In the genomic region with DNA sequence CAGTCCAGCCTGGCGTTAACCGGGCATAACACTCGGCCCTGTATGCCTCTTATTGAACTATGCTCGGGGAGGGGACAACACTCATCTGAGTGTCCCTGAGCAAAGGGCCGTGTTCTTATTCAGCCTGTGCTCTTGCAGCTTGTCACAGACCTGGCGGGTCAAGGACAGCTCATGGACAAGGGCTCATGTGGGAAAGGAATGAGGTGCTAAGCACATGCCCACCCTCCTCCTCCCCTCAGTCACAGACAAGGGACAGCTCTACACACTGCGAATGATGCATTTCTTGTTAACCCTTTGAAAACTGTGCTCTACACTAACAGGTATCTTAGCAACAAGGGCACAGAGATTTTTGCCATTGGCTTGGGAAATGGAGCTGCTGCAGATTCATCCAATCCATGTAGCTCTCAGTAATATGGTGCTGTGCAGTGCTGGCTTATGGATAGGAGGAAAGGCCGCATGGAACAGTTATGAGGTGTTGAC, we compare ENCODE assay signal across 13 mouse cellular contexts. TPM values are rescaled to one million over a fixed set of nuclear protein-coding genes. Genes with fewer than 3 reads are reported as not detected.
DNase-seq lines count a peak whose midpoint lies in the region; ATAC-seq and TF ChIP-seq lines count a peak whose summit lies in the region.
"Had no signal": no experiment of that assay in that cellular context is flagged by ENCODE, and none has a peak within 500 bp of the region (broad histone marks: within the 10 kb centered on the region; RNA-seq: fewer than 3 reads in every experiment).

No protein-coding gene starts in this region.

- no peak overlapping the region for H3K4me3 ChIP-seq in heart, embryonic 10.5 days
- no peak overlapping the region for H3K4me3 ChIP-seq in kidney, postnatal 0 days (replicated peaks; ENCODE audit: low read depth, low read length)
- no peak overlapping the region for H3K4me3 ChIP-seq in hindbrain, embryonic 14.5 days (replicated peaks; ENCODE audit: low read length)
- H3K4me3 ChIP-seq: stomach, embryonic 15.5 days had no signal

- peaks cover 68% of the 10 kb centered on the region for H3K4me1 ChIP-seq in heart, embryonic 10.5 days
- peaks cover 10% of the 10 kb centered on the region; the same call in 1 of the 2 replicates for H3K4me1 ChIP-seq in kidney, postnatal 0 days (replicated peaks; ENCODE audit: insufficient read depth, low read length)
- no peaks in the 10 kb centered on the region for H3K4me1 ChIP-seq in hindbrain, embryonic 14.5 days (replicated peaks; ENCODE audit: control insufficient read depth, insufficient read depth, low read length)

- intact Hi-C loops in heart, postnatal 10 days (cut with DNase I): loop anchor here (5.0 kb wide), 1 partner anchor 34 kb away; no protein-coding TSS in a partner anchor

- peak; percentile 61 for ATAC-seq in kidney, postnatal 0 days (replicated peaks; ENCODE audit: low FRiP score, low read depth)
- ATAC-seq in hindbrain, embryonic 14.5 days (ENCODE audit: low FRiP score): 0 out of 2 replicates have a peak, but pooled peaks have one; percentile 42

- no peaks in the 10 kb centered on the region for H3K9me3 ChIP-seq in heart, embryonic 10.5 days
- H3K9me3 ChIP-seq in kidney, postnatal 0 days (replicated peaks; ENCODE audit: low read length): no peaks in the 10 kb centered on the region
- no peaks in the 10 kb centered on the region for H3K9me3 ChIP-seq in hindbrain, embryonic 14.5 days (ENCODE audit: control insufficient read depth, low read length)
- H3K9me3 ChIP-seq: stomach, embryonic 15.5 days had no signal

- H3K36me3 ChIP-seq in heart, embryonic 10.5 days: no peaks in the 10 kb centered on the region
- no peaks in the 10 kb centered on the region for H3K36me3 ChIP-seq in kidney, postnatal 0 days (ENCODE audit: insufficient read depth, low read length)
- no peaks in the 10 kb centered on the region for H3K36me3 ChIP-seq in hindbrain, embryonic 14.5 days (replicated peaks; ENCODE audit: control insufficient read depth, insufficient read depth)
- H3K36me3 ChIP-seq: stomach, embryonic 15.5 days had no signal

- no peak for TF ChIP-seq CTCF in kidney, postnatal 0 days (IDR thresholded peaks at IDR 0.05; ENCODE audit: low read depth)

- WGBS in heart, embryonic 10.5 days: 52% methylated on average over 8 of the region's 8 CpGs
- WGBS in kidney, postnatal 0 days: 71% methylated on average over 8 of the region's 8 CpGs
- WGBS in hindbrain, embryonic 14.5 days: 78% methylated on average over 8 of the region's 8 CpGs

- no peak overlapping the region for H3K4me2 ChIP-seq in kidney, postnatal 0 days (ENCODE audit: low read length)
- H3K4me2 ChIP-seq in hindbrain, embryonic 14.5 days (replicated peaks): no peak overlapping the region
- H3K4me2 ChIP-seq: stomach, embryonic 15.5 days had no signal

- no peak overlapping the region for H3K9ac ChIP-seq in kidney, postnatal 0 days (ENCODE audit: low read depth, low read length)
- no peak overlapping the region for H3K9ac ChIP-seq in hindbrain, embryonic 14.5 days
- H3K9ac ChIP-seq: stomach, embryonic 15.5 days had no signal

- H3K27me3 ChIP-seq in heart, embryonic 10.5 days (ENCODE audit: insufficient read depth, poor library complexity, severe bottlenecking): no peaks in the 10 kb centered on the region
- no peaks in the 10 kb centered on the region for H3K27me3 ChIP-seq in kidney, postnatal 0 days (ENCODE audit: insufficient read depth, low read length)
- H3K27me3 ChIP-seq in hindbrain, embryonic 14.5 days (ENCODE audit: control insufficient read depth, insufficient read depth, low read length): no peaks in the 10 kb centered on the region
- H3K27me3 ChIP-seq: stomach, embryonic 15.5 days had no signal

- peak overlapping the region; percentile 75 for H3K27ac ChIP-seq in heart, embryonic 10.5 days
- no peak overlapping the region for H3K27ac ChIP-seq in kidney, postnatal 0 days
- no peak overlapping the region for H3K27ac ChIP-seq in hindbrain, embryonic 14.5 days
- H3K27ac ChIP-seq: stomach, embryonic 15.5 days had no signal

- DNase-seq in heart, embryonic 10.5 days (ENCODE audit: low spot score): no peak
- no peak for DNase-seq in heart, postnatal 10 days
- DNase-seq in kidney, postnatal 0 days (ENCODE audit: low spot score): no peak
- DNase-seq in kidney, postnatal 4 days: no peak
- peak; percentile 44 to 58 for DNase-seq in adrenal gland, postnatal 36 days
- DNase-seq in hindbrain, embryonic 14.5 days (ENCODE audit: low spot score): no peak
- no peak for DNase-seq in left cerebral cortex, adult 18-20 months (ENCODE audit: low spot score in 2 of 2)
- DNase-seq in c-Kit-positive CD71-positive TER-119-positive erythroid progenitor cells, embryonic 14.5 days (ENCODE audit: low spot score): no peak
- DNase-seq: cerebellum, adult 9-10 months; heart, adult 11 months; thymus, postnatal 4 days had no signal

RNA-seq across cellular contexts. Expression of a gene that starts 24.5 kb away (rescaled TPM):
- 91.3 and 110 TPM in 2 replicates for polyA plus RNA-seq in heart, embryonic 10.5 days (2016; fragmentation: Nextera tagmentation; extraction: Ambion mirVana)
- 100 to 1,000 TPM; 112 to 150 TPM for total RNA-seq in heart, postnatal 10 days (2021)
- 96.4 and 102 TPM in 2 replicates for polyA plus RNA-seq in kidney, postnatal 0 days (2015; fragmentation: Nextera tagmentation; extraction: Ambion mirVana)
- 100 to 1,000 TPM in 1 of 2 experiments, 10 to 100 TPM in 1; 67.3 to 109 TPM for total RNA-seq in adrenal gland, postnatal 36 days (2021)
- 117 and 140 TPM in 2 replicates for polyA plus RNA-seq in hindbrain, embryonic 14.5 days (2014; fragmentation: Nextera tagmentation; extraction: Ambion mirVana)
- 100 to 1,000 TPM; 114 TPM for total RNA-seq in left cerebral cortex, adult 18-20 months (2021)

RNA-seq across cellular contexts. Expression of a gene that starts 25.8 kb away (rescaled TPM):
- polyA plus RNA-seq in heart, embryonic 10.5 days (2016; fragmentation: Nextera tagmentation; extraction: Ambion mirVana): 3.3 and 3.7 TPM in 2 replicates
- total RNA-seq in heart, postnatal 10 days (2021): 1 to 10 TPM; 4.0 to 4.2 TPM
- 3.3 and 4.1 TPM in 2 replicates for polyA plus RNA-seq in kidney, postnatal 0 days (2015; fragmentation: Nextera tagmentation; extraction: Ambion mirVana)
- total RNA-seq in adrenal gland, postnatal 36 days (2021): 1 to 10 TPM; 3.0 to 5.5 TPM
- polyA plus RNA-seq in hindbrain, embryonic 14.5 days (2014; fragmentation: Nextera tagmentation; extraction: Ambion mirVana): 17.1 and 20.3 TPM in 2 replicates
- 10 to 100 TPM; 22.2 to 25.0 TPM for total RNA-seq in left cerebral cortex, adult 18-20 months (2021)
- total RNA-seq: megakaryocyte-erythroid progenitor cell, adult 5-6 weeks had no signal

Comparison
In these comparisons a context has a peak if more than half of its experiments do, and no peak if none do; other contexts are left out.
1. DNase-seq: peak in adrenal gland, postnatal 36 days (2 of 2); none in heart, embryonic 10.5 days (single experiment), heart, postnatal 10 days (0 of 2), kidney, postnatal 0 days (single experiment), kidney, postnatal 4 days (0 of 2), hindbrain, embryonic 14.5 days (single experiment), left cerebral cortex, adult 18-20 months (0 of 2) and c-Kit-positive CD71-positive TER-119-positive erythroid progenitor cells, embryonic 14.5 days (single experiment).